Comparison of ENCODE assay signal across 16 mouse cellular contexts in the genomic region with DNA sequence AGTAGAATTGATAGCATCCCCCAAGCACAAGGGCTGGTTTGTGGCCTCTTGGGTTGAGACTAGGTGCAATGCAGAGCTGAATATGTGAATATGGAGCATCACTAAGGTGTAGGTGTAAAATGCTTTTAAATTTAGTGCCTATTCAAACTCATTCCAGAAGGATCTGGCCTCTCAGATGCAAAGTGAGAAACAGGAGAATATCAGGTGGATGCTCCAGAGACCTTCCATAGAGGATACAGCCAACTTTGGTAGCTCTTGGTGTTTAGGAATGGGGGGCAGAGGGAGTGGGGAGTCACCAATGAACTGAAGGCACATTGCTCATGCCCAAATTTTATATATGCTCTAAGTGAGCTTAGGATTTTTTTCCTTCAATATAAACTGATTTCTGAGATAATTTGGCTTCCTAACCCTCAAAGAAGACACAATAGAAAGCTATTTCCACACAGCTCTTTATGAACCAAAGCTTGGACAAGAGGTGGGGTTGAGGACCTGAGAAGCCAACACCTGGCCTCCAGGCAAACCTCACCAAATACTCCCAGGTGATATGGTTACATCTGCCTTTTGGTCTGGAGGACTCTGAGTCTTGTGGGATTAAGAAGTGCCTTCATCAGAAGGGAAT. TPM values are rescaled to one million over a fixed set of nuclear protein-coding genes. Genes with fewer than 3 reads are reported as not detected.
DNase-seq lines count a peak whose midpoint lies in the region; ATAC-seq and TF ChIP-seq lines count a peak whose summit lies in the region.
"Had no signal": no experiment of that assay in that cellular context is flagged by ENCODE, and none has a peak within 500 bp of the region (broad histone marks: within the 10 kb centered on the region; RNA-seq: fewer than 3 reads in every experiment).

No protein-coding gene starts in this region.

- peak; percentile 22; the same call in 1 of the 2 replicates for TF ChIP-seq POLR2A in embryonic fibroblast, embryonic 13.5 days (IDR thresholded peaks at IDR 0.05; ENCODE audit: low read depth, low read length)

- no peak overlapping the region for H3K4me3 ChIP-seq in forebrain, embryonic 13.5 days
- no peak overlapping the region for H3K4me3 ChIP-seq in forebrain, postnatal 0 days (ENCODE audit: low read depth, low read length)
- H3K4me3 ChIP-seq in megakaryocyte, embryonic 14.5 days (replicated peaks) = peak overlapping the region; percentile 78
- H3K4me3 ChIP-seq in embryonic fibroblast, embryonic 13.5 days (ENCODE audit: insufficient read depth, low read length) = no peak overlapping the region
- H3K4me3 ChIP-seq: hindbrain, embryonic 13.5 days had no signal

- ATAC-seq in forebrain, embryonic 13.5 days = peak; percentile 11; the same call in 1 of the 2 replicates
- ATAC-seq in forebrain, postnatal 0 days = no peak
- ATAC-seq in megakaryocyte, adult 5-6 weeks (ENCODE audit: poor library complexity, severe bottlenecking) = no peak
- no peak for ATAC-seq in inflammation-experienced regulatory T-cells, adult 6 months
- ATAC-seq: activated CD4-positive, CD25-positive, alpha-beta regulatory T cell, adult 4 months; lung, postnatal 0 days had no signal

- H3K27me3 ChIP-seq in forebrain, embryonic 13.5 days = no peaks in the 10 kb centered on the region
- no peaks in the 10 kb centered on the region for H3K27me3 ChIP-seq in forebrain, postnatal 0 days (ENCODE audit: insufficient read depth, low read length)
- H3K27me3 ChIP-seq in megakaryocyte, embryonic 14.5 days (replicated peaks) = no peaks in the 10 kb centered on the region
- H3K27me3 ChIP-seq: hindbrain, embryonic 13.5 days had no signal

- peaks cover 21% of the 10 kb centered on the region for H3K4me1 ChIP-seq in forebrain, embryonic 13.5 days
- peaks cover 8% of the 10 kb centered on the region; the same call in 1 of the 2 replicates for H3K4me1 ChIP-seq in forebrain, postnatal 0 days (ENCODE audit: insufficient read depth)
- H3K4me1 ChIP-seq in megakaryocyte, embryonic 14.5 days = peaks cover 74% of the 10 kb centered on the region
- H3K4me1 ChIP-seq in embryonic fibroblast, embryonic 13.5 days (ENCODE audit: control insufficient read depth, insufficient read depth, low read length) = no peaks in the 10 kb centered on the region

- no peak overlapping the region for H3K27ac ChIP-seq in forebrain, embryonic 13.5 days
- H3K27ac ChIP-seq in forebrain, postnatal 0 days (ENCODE audit: low read depth, low read length) = no peak overlapping the region
- no peak overlapping the region for H3K27ac ChIP-seq in embryonic fibroblast, embryonic 13.5 days (ENCODE audit: insufficient read depth, low read length)

- peaks cover 60% of the 10 kb centered on the region for H3K36me3 ChIP-seq in forebrain, embryonic 13.5 days (ENCODE audit: poor library complexity, severe bottlenecking)
- peaks cover 54% of the 10 kb centered on the region for H3K36me3 ChIP-seq in forebrain, postnatal 0 days (ENCODE audit: insufficient read depth)
- peaks cover 91% of the 10 kb centered on the region for H3K36me3 ChIP-seq in megakaryocyte, embryonic 14.5 days (replicated peaks; ENCODE audit: low read length)

- H3K4me2 ChIP-seq in forebrain, embryonic 13.5 days = no peak overlapping the region
- H3K4me2 ChIP-seq in forebrain, postnatal 0 days (ENCODE audit: low read depth) = no peak overlapping the region
- H3K4me2 ChIP-seq: hindbrain, embryonic 13.5 days; midbrain, embryonic 11.5 days had no signal

- TF ChIP-seq CTCF in forebrain, postnatal 0 days (IDR thresholded peaks at IDR 0.05; ENCODE audit: low read depth) = no peak
- no peak for TF ChIP-seq CTCF in embryonic fibroblast, embryonic 13.5 days (IDR thresholded peaks at IDR 0.05; ENCODE audit: borderline replicate concordance, insufficient read depth, low read length)

- no peaks in the 10 kb centered on the region for H3K9me3 ChIP-seq in forebrain, embryonic 13.5 days (replicated peaks)
- H3K9me3 ChIP-seq in forebrain, postnatal 0 days (ENCODE audit: low read length) = no peaks in the 10 kb centered on the region
- no peaks in the 10 kb centered on the region for H3K9me3 ChIP-seq in megakaryocyte, embryonic 14.5 days
- H3K9me3 ChIP-seq: hindbrain, embryonic 13.5 days had no signal

- DNase-seq in forebrain, postnatal 0 days = no peak
- DNase-seq in cerebellum, postnatal 25 days = no peak
- DNase-seq: cerebellum, adult 9-10 months; kidney, adult 11 months; right cerebral cortex, adult 18-20 months; spleen, adult 18-20 months; thymus, postnatal 25 days had no signal

- no peak overlapping the region for H3K9ac ChIP-seq in forebrain, embryonic 13.5 days
- H3K9ac ChIP-seq in forebrain, postnatal 0 days = no peak overlapping the region
- H3K9ac ChIP-seq: hindbrain, embryonic 13.5 days had no signal

RNA-seq across cellular contexts. Expression of gene Hnrnpa1, which starts 7.7 kb away (rescaled TPM):
- 1,312 and 1,385 TPM in 2 replicates for polyA plus RNA-seq in forebrain, embryonic 13.5 days (2015; fragmentation: Nextera tagmentation; extraction: Ambion mirVana)
- total RNA-seq in forebrain, postnatal 0 days (2014; rRNA removed) = 205 and 270 TPM in 2 replicates
- polyA plus RNA-seq in forebrain, postnatal 0 days (2015; fragmentation: Nextera tagmentation; extraction: Ambion mirVana) = 653 and 670 TPM in 2 replicates
- 12.1 and 56.4 TPM in 2 replicates for polyA plus RNA-seq in megakaryocyte, embryonic 14.5 days (2012; ENCODE audit: insufficient read depth, low replicate concordance)
- total RNA-seq in megakaryocyte, adult 5-6 weeks (2015) = 320 and 365 TPM in 2 replicates
- total RNA-seq in megakaryocyte, adult 5-6 weeks (2017) = 765 and 767 TPM in 2 replicates
- 509 and 719 TPM in 2 replicates for polyA plus RNA-seq in embryonic fibroblast, embryonic 13.5 days (2011; ENCODE audit: insufficient read length, low read depth, missing spikeins)
- 100 to 1,000 TPM; 360 to 441 (median 366) TPM for polyA plus RNA-seq in inflammation-experienced regulatory T-cells, adult 6 months (2017; shearing (Covaris generic))

RNA-seq across cellular contexts. Expression of gene Cbx5, which starts 8.3 kb away (rescaled TPM):
- polyA plus RNA-seq in forebrain, embryonic 13.5 days (2015; fragmentation: Nextera tagmentation; extraction: Ambion mirVana) = 161 and 174 TPM in 2 replicates
- 139 and 181 TPM in 2 replicates for total RNA-seq in forebrain, postnatal 0 days (2014; rRNA removed)
- polyA plus RNA-seq in forebrain, postnatal 0 days (2015; fragmentation: Nextera tagmentation; extraction: Ambion mirVana) = 74.1 and 90.4 TPM in 2 replicates
- polyA plus RNA-seq in megakaryocyte, embryonic 14.5 days (2012; ENCODE audit: insufficient read depth, low replicate concordance) = 0.77 and 1.5 TPM in 2 replicates
- total RNA-seq in megakaryocyte, adult 5-6 weeks (2015) = 56.0 and 60.5 TPM in 2 replicates
- 113 and 133 TPM in 2 replicates for total RNA-seq in megakaryocyte, adult 5-6 weeks (2017)
- polyA plus RNA-seq in embryonic fibroblast, embryonic 13.5 days (2011; ENCODE audit: insufficient read length, low read depth, missing spikeins) = 132 and 172 TPM in 2 replicates
- polyA plus RNA-seq in inflammation-experienced regulatory T-cells, adult 6 months (2017; shearing (Covaris generic)) = 10 to 100 TPM; 21.7 to 48.8 (median 23.8) TPM

RNA-seq across cellular contexts. Expression of gene Nfe2, which starts 10.3 kb away (rescaled TPM):
- 0.57 and 1.6 TPM in 2 replicates for polyA plus RNA-seq in forebrain, embryonic 13.5 days (2015; fragmentation: Nextera tagmentation; extraction: Ambion mirVana)
- total RNA-seq in forebrain, postnatal 0 days (2014; rRNA removed) = 0.85 and 1.6 TPM in 2 replicates
- 0.30 and 0.34 TPM in 2 replicates for polyA plus RNA-seq in forebrain, postnatal 0 days (2015; fragmentation: Nextera tagmentation; extraction: Ambion mirVana)
- polyA plus RNA-seq in megakaryocyte, embryonic 14.5 days (2012; ENCODE audit: insufficient read depth, low replicate concordance) = 321 and 342 TPM in 2 replicates
- 205 and 258 TPM in 2 replicates for total RNA-seq in megakaryocyte, adult 5-6 weeks (2015)
- 218 and 249 TPM in 2 replicates for total RNA-seq in megakaryocyte, adult 5-6 weeks (2017)
- not detected in 2 replicates for polyA plus RNA-seq in embryonic fibroblast, embryonic 13.5 days (2011; ENCODE audit: insufficient read length, low read depth, missing spikeins)
- polyA plus RNA-seq in inflammation-experienced regulatory T-cells, adult 6 months (2017; shearing (Covaris generic)) = 1 to 10 TPM in 2 of 3 experiments, under 1 TPM in 1; 0.96 to 1.3 (median 1.1) TPM

RNA-seq across cellular contexts. Expression of gene Copz1, which starts 24.6 kb away (rescaled TPM):
- 219 and 232 TPM in 2 replicates for polyA plus RNA-seq in forebrain, embryonic 13.5 days (2015; fragmentation: Nextera tagmentation; extraction: Ambion mirVana)
- 120 and 147 TPM in 2 replicates for total RNA-seq in forebrain, postnatal 0 days (2014; rRNA removed)
- polyA plus RNA-seq in forebrain, postnatal 0 days (2015; fragmentation: Nextera tagmentation; extraction: Ambion mirVana) = 209 and 217 TPM in 2 replicates
- 33.2 and 56.2 TPM in 2 replicates for polyA plus RNA-seq in megakaryocyte, embryonic 14.5 days (2012; ENCODE audit: insufficient read depth, low replicate concordance)
- 246 and 255 TPM in 2 replicates for total RNA-seq in megakaryocyte, adult 5-6 weeks (2015)
- 87.7 and 93.9 TPM in 2 replicates for total RNA-seq in megakaryocyte, adult 5-6 weeks (2017)
- polyA plus RNA-seq in embryonic fibroblast, embryonic 13.5 days (2011; ENCODE audit: insufficient read length, low read depth, missing spikeins) = 141 and 143 TPM in 2 replicates
- 100 to 1,000 TPM; 216 to 248 (median 223) TPM for polyA plus RNA-seq in inflammation-experienced regulatory T-cells, adult 6 months (2017; shearing (Covaris generic))

Comparison
In these comparisons a context has a peak if more than half of its experiments do, and no peak if none do; other contexts are left out.
1. RNA of gene Nfe2, which starts 10.3 kb away (polyA plus RNA-seq): 321 to 342 TPM in megakaryocyte, embryonic 14.5 days; 0.96 to 1.3 TPM in inflammation-experienced regulatory T-cells, adult 6 months, 0.57 to 1.6 TPM in forebrain, embryonic 13.5 days, not detected in embryonic fibroblast, embryonic 13.5 days and 0.30 to 0.34 TPM in forebrain, postnatal 0 days; every median in the first group is over 100 times any median in the second.